Mouse (Mus musculus): Measurements from ENCODE around the gene Camkk2. TPM values are rescaled to one million over a fixed set of nuclear protein-coding genes. Genes with fewer than 3 reads are reported as not detected.

Gene Camkk2
- polyA plus RNA-seq, 1 experiment from 2014 or later = 70.7 TPM

GRCm38 (mm10) chr5:122731321-122731720 lies 47.9 kb downstream of the Camkk2 start:
- H3K27ac ChIP-seq (ENCODE audit: low read length) = no peak overlapping the region
- H3K4me1 ChIP-seq (replicated peaks; ENCODE audit: control insufficient read depth, insufficient read depth, low read length) = no peaks in the 10 kb centered on the region
- no peak overlapping the region for H3K4me2 ChIP-seq (ENCODE audit: low read length)
- H3K9me3 ChIP-seq (ENCODE audit: control insufficient read depth, low read length) = no peaks in the 10 kb centered on the region
- H3K27me3 ChIP-seq (replicated peaks; ENCODE audit: control insufficient read depth, insufficient read depth, low read length) = no peaks in the 10 kb centered on the region
- no peak overlapping the region for H3K4me3 ChIP-seq (replicated peaks; ENCODE audit: low read length)
- 68% methylated on average over 8 of the region's 8 CpGs for WGBS
- H3K36me3 ChIP-seq (ENCODE audit: control insufficient read depth, insufficient read depth) = 0 out of 2 replicates have a peak, but pooled peaks cover 2% of the 10 kb centered on the region
- ATAC-seq = no peak
- no peak overlapping the region for H3K9ac ChIP-seq (replicated peaks; ENCODE audit: low read depth, low read length)

- WGBS = 91% methylated on average over 10 of the region's 10 CpGs
- H3K4me3 ChIP-seq (replicated peaks; ENCODE audit: low read length) = no peak overlapping the region
- H3K9ac ChIP-seq (replicated peaks; ENCODE audit: low read depth, low read length) = no peak overlapping the region
- no peaks in the 10 kb centered on the region for H3K9me3 ChIP-seq (ENCODE audit: control insufficient read depth, low read length)
- ATAC-seq = no peak
- no peak overlapping the region for H3K27ac ChIP-seq (ENCODE audit: low read length)
- H3K27me3 ChIP-seq (replicated peaks; ENCODE audit: control insufficient read depth, insufficient read depth, low read length) = no peaks in the 10 kb centered on the region
- H3K36me3 ChIP-seq (ENCODE audit: control insufficient read depth, insufficient read depth) = 0 out of 2 replicates have a peak, but pooled peaks cover 2% of the 10 kb centered on the region
- no peaks in the 10 kb centered on the region for H3K4me1 ChIP-seq (replicated peaks; ENCODE audit: control insufficient read depth, insufficient read depth, low read length)
- no peak overlapping the region for H3K4me2 ChIP-seq (ENCODE audit: low read length)
Measured at GRCm38 (mm10) chr5:122730776-122731175, 48.4 kb downstream of the Camkk2 start.

- no peaks in the 10 kb centered on the region for H3K9me3 ChIP-seq (ENCODE audit: control insufficient read depth, low read length)
- H3K9ac ChIP-seq (replicated peaks; ENCODE audit: low read depth, low read length) = no peak overlapping the region
- no peak overlapping the region for H3K4me3 ChIP-seq (replicated peaks; ENCODE audit: low read length)
- H3K27ac ChIP-seq (ENCODE audit: low read length) = no peak overlapping the region
- H3K4me1 ChIP-seq (replicated peaks; ENCODE audit: control insufficient read depth, insufficient read depth, low read length) = no peaks in the 10 kb centered on the region
- H3K36me3 ChIP-seq (ENCODE audit: control insufficient read depth, insufficient read depth) = no peaks in the 10 kb centered on the region
- ATAC-seq = no peak
- no peaks in the 10 kb centered on the region for H3K27me3 ChIP-seq (replicated peaks; ENCODE audit: control insufficient read depth, insufficient read depth, low read length)
- 91% methylated on average over 7 of the region's 7 CpGs for WGBS
- H3K4me2 ChIP-seq (ENCODE audit: low read length) = no peak overlapping the region
Measured at GRCm38 (mm10) chr5:122727096-122727495, 52.1 kb downstream of the Camkk2 start.

- H3K9ac ChIP-seq (replicated peaks; ENCODE audit: low read depth, low read length) = no peak overlapping the region
- no peaks in the 10 kb centered on the region for H3K36me3 ChIP-seq (ENCODE audit: control insufficient read depth, insufficient read depth)
- H3K4me1 ChIP-seq (replicated peaks; ENCODE audit: control insufficient read depth, insufficient read depth, low read length) = no peaks in the 10 kb centered on the region
- no peak overlapping the region for H3K27ac ChIP-seq (ENCODE audit: low read length)
- H3K4me3 ChIP-seq (replicated peaks; ENCODE audit: low read length) = no peak overlapping the region
- WGBS = 72% methylated on average over 5 of the region's 5 CpGs
- no peaks in the 10 kb centered on the region for H3K9me3 ChIP-seq (ENCODE audit: control insufficient read depth, low read length)
- H3K27me3 ChIP-seq (replicated peaks; ENCODE audit: control insufficient read depth, insufficient read depth, low read length) = no peaks in the 10 kb centered on the region
- no peak overlapping the region for H3K4me2 ChIP-seq (ENCODE audit: low read length)
- ATAC-seq = no peak
Measured at GRCm38 (mm10) chr5:122726595-122726994, 52.6 kb downstream of the Camkk2 start.

- Histone ChIP-seq H3K36me3 (ENCODE audit: control insufficient read depth, insufficient read depth) (no peaks in the 10 kb centered on the region), H3K9ac (replicated peaks; ENCODE audit: low read depth, low read length) (no peak overlapping the region), H3K27me3 (replicated peaks; ENCODE audit: control insufficient read depth, insufficient read depth, low read length) (no peaks in the 10 kb centered on the region), H3K27ac (ENCODE audit: low read length) (no peak overlapping the region), H3K4me1 (replicated peaks; ENCODE audit: control insufficient read depth, insufficient read depth, low read length) (no peaks in the 10 kb centered on the region), H3K4me3 (replicated peaks; ENCODE audit: low read length) (no peak overlapping the region), H3K9me3 (ENCODE audit: control insufficient read depth, low read length) (no peaks in the 10 kb centered on the region), H3K4me2 (ENCODE audit: low read length) (no peak overlapping the region)
- peak; percentile 49 for ATAC-seq
- WGBS = 17% methylated on average over 7 of the region's 7 CpGs
Measured at GRCm38 (mm10) chr5:122726068-122726467, 53.1 kb downstream of the Camkk2 start.

- ATAC-seq = no peak
- 92% methylated on average over 13 of the region's 13 CpGs for WGBS
Measured at GRCm38 (mm10) chr5:122725453-122725852, 53.8 kb downstream of the Camkk2 start.

GRCm38 (mm10) chr5:122719168-122719567 lies 60.0 kb downstream of the Camkk2 start:
- Histone ChIP-seq H3K27me3 (replicated peaks; ENCODE audit: control insufficient read depth, insufficient read depth, low read length) (no peaks in the 10 kb centered on the region), H3K9ac (replicated peaks; ENCODE audit: low read depth, low read length) (no peak overlapping the region), H3K36me3 (ENCODE audit: control insufficient read depth, insufficient read depth) (no peaks in the 10 kb centered on the region), H3K4me1 (replicated peaks; ENCODE audit: control insufficient read depth, insufficient read depth, low read length) (no peaks in the 10 kb centered on the region), H3K27ac (ENCODE audit: low read length) (no peak overlapping the region), H3K4me2 (ENCODE audit: low read length) (no peak overlapping the region), H3K4me3 (replicated peaks; ENCODE audit: low read length) (no peak overlapping the region), H3K9me3 (ENCODE audit: control insufficient read depth, low read length) (no peaks in the 10 kb centered on the region)
- no peak for ATAC-seq
- 90% methylated on average over 8 of the region's 8 CpGs for WGBS

More at GRCm38 (mm10) chr5:122725453-122725852, 53.8 kb downstream of the Camkk2 start:
- no peaks in the 10 kb centered on the region for H3K4me1 ChIP-seq (replicated peaks; ENCODE audit: control insufficient read depth, insufficient read depth, low read length)
- no peaks in the 10 kb centered on the region for H3K36me3 ChIP-seq (ENCODE audit: control insufficient read depth, insufficient read depth)
- H3K4me2 ChIP-seq (ENCODE audit: low read length) = no peak overlapping the region
- no peak overlapping the region for H3K27ac ChIP-seq (ENCODE audit: low read length)
- H3K4me3 ChIP-seq (replicated peaks; ENCODE audit: low read length) = no peak overlapping the region
- H3K27me3 ChIP-seq (replicated peaks; ENCODE audit: control insufficient read depth, insufficient read depth, low read length) = no peaks in the 10 kb centered on the region
- no peaks in the 10 kb centered on the region for H3K9me3 ChIP-seq (ENCODE audit: control insufficient read depth, low read length)
- H3K9ac ChIP-seq (replicated peaks; ENCODE audit: low read depth, low read length) = no peak overlapping the region

- H3K4me1 ChIP-seq (replicated peaks; ENCODE audit: control insufficient read depth, insufficient read depth, low read length) = no peaks in the 10 kb centered on the region
- no peaks in the 10 kb centered on the region for H3K36me3 ChIP-seq (ENCODE audit: control insufficient read depth, insufficient read depth)
- no peak for ATAC-seq
- 82% methylated on average over 7 of the region's 7 CpGs for WGBS
- no peaks in the 10 kb centered on the region for H3K9me3 ChIP-seq (ENCODE audit: control insufficient read depth, low read length)
- H3K9ac ChIP-seq (replicated peaks; ENCODE audit: low read depth, low read length) = no peak overlapping the region
- no peak overlapping the region for H3K4me3 ChIP-seq (replicated peaks; ENCODE audit: low read length)
- H3K4me2 ChIP-seq (ENCODE audit: low read length) = no peak overlapping the region
- H3K27me3 ChIP-seq (replicated peaks; ENCODE audit: control insufficient read depth, insufficient read depth, low read length) = no peaks in the 10 kb centered on the region
- H3K27ac ChIP-seq (ENCODE audit: low read length) = no peak overlapping the region
Measured at GRCm38 (mm10) chr5:122718400-122718799, 60.8 kb downstream of the Camkk2 start.

- no peak overlapping the region for H3K4me2 ChIP-seq (ENCODE audit: low read length)
- no peaks in the 10 kb centered on the region for H3K27me3 ChIP-seq (replicated peaks; ENCODE audit: control insufficient read depth, insufficient read depth, low read length)
- H3K36me3 ChIP-seq (ENCODE audit: control insufficient read depth, insufficient read depth) = no peaks in the 10 kb centered on the region
- 99% methylated on average over 2 of the region's 2 CpGs for WGBS
- H3K27ac ChIP-seq (ENCODE audit: low read length) = no peak overlapping the region
- no peak for ATAC-seq
- no peaks in the 10 kb centered on the region for H3K9me3 ChIP-seq (ENCODE audit: control insufficient read depth, low read length)
- H3K4me1 ChIP-seq (replicated peaks; ENCODE audit: control insufficient read depth, insufficient read depth, low read length) = no peaks in the 10 kb centered on the region
- no peak overlapping the region for H3K4me3 ChIP-seq (replicated peaks; ENCODE audit: low read length)
- H3K9ac ChIP-seq (replicated peaks; ENCODE audit: low read depth, low read length) = no peak overlapping the region
Measured at GRCm38 (mm10) chr5:122716793-122717192, 62.4 kb downstream of the Camkk2 start.

GRCm38 (mm10) chr5:122715723-122716122 lies 63.5 kb downstream of the Camkk2 start:
- H3K36me3 ChIP-seq (ENCODE audit: control insufficient read depth, insufficient read depth) = no peaks in the 10 kb centered on the region
- H3K9me3 ChIP-seq (ENCODE audit: control insufficient read depth, low read length) = no peaks in the 10 kb centered on the region
- WGBS = 67% methylated on average over 1 of the region's 1 CpGs

More at GRCm38 (mm10) chr5:122715723-122716122, 63.5 kb downstream of the Camkk2 start:
- Histone ChIP-seq H3K27ac (ENCODE audit: low read length) (no peak overlapping the region), H3K4me2 (ENCODE audit: low read length) (no peak overlapping the region), H3K27me3 (replicated peaks; ENCODE audit: control insufficient read depth, insufficient read depth, low read length) (no peaks in the 10 kb centered on the region), H3K4me1 (replicated peaks; ENCODE audit: control insufficient read depth, insufficient read depth, low read length) (no peaks in the 10 kb centered on the region), H3K9ac (replicated peaks; ENCODE audit: low read depth, low read length) (no peak overlapping the region), H3K4me3 (replicated peaks; ENCODE audit: low read length) (no peak overlapping the region)
- no peak for ATAC-seq
